Mouse (Mus musculus) kidney, embryonic 15.5 days (tissue): ENCODE measurements at regions not wholly inside any gene's neighbourhood (a gene's known extent, or its start where the extent isn't known, plus 50 kb on each side); places are given as distances from the start of the nearest gene placed in this dataset.

Experiments used
- ATAC-seq: fragments of 200-750 bp; cut with Nextera tagmentation; replicated peaks from 2 replicates; pipeline ENCODE4 v1.8.0; 2017; ENCODE audit warnings: moderate TSS enrichment; ENCODE audit not compliant: low FRiP score
- H3K27ac ChIP-seq: fragments of 300-500 bp; sonication (generic); 2 replicates; pipeline ENCODE4 v1.5.1; 2015; ENCODE audit warnings: mild to moderate bottlenecking, inconsistent platforms
- H3K27me3 ChIP-seq: fragments of 300-500 bp; sonication (generic); 2 replicates; pipeline ENCODE4 v1.6.1; 2015; ENCODE audit warnings: inconsistent platforms
- H3K36me3 ChIP-seq: fragments of 300-500 bp; sonication (generic); 2 replicates; pipeline ENCODE4 v1.6.1; 2015; ENCODE audit warnings: inconsistent platforms
- H3K4me1 ChIP-seq: fragments of 300-500 bp; sonication (generic); 2 replicates; pipeline ENCODE4 v1.6.1; 2015; ENCODE audit warnings: inconsistent platforms
- H3K4me2 ChIP-seq: fragments of 300-500 bp; sonication (generic); 2 replicates; pipeline ENCODE4 v1.6.1; 2015; ENCODE audit warnings: moderate library complexity, mild to moderate bottlenecking, inconsistent platforms
- H3K4me3 ChIP-seq: fragments of 300-500 bp; sonication (generic); replicated peaks from 2 replicates; pipeline ENCODE4 v1.5.1; 2015; ENCODE audit warnings: mild to moderate bottlenecking, inconsistent platforms
- H3K9ac ChIP-seq: fragments of 300-500 bp; sonication (generic); 2 replicates; pipeline ENCODE4 v1.6.1; 2015; ENCODE audit warnings: mild to moderate bottlenecking, inconsistent platforms
- H3K9me3 ChIP-seq: fragments of 300-500 bp; sonication (generic); replicated peaks from 2 replicates; pipeline ENCODE4 v1.6.1; 2016; ENCODE audit warnings: inconsistent platforms
- WGBS: fragments of 180-500 bp; shearing (Covaris S2); methylation state at CpG from one replicate; pipeline ENCODE4 v1.1.7; 2015; ENCODE audit warnings: mixed read lengths; 5-methylcytosine and 5-hydroxymethylcytosine counted together

GRCm38 (mm10) chr8:77988291-77989056 lies 224.6 kb upstream of the Ttc29 start:
- no peak overlapping the region for H3K27ac ChIP-seq
- no peak for ATAC-seq
- 63% methylated on average over 8 of the region's 8 CpGs for WGBS

GRCm38 (mm10) chr8:77991050-77991449 lies 222.0 kb upstream of the Ttc29 start:
- WGBS, result 38% methylated on average over 4 of the region's 4 CpGs
- Histone ChIP-seq H3K36me3 (no peaks in the 10 kb centered on the region), H3K9ac (no peak overlapping the region), H3K4me1 (no peaks in the 10 kb centered on the region), H3K9me3 (no peaks in the 10 kb centered on the region), H3K4me3 (no peak overlapping the region), H3K4me2 (no peak overlapping the region), H3K27me3 (no peaks in the 10 kb centered on the region), H3K27ac (no peak overlapping the region)
- ATAC-seq, result no peak

More at GRCm38 (mm10) chr8:77988291-77989056, 224.6 kb upstream of the Ttc29 start:
- Histone ChIP-seq H3K4me2 (no peak overlapping the region), H3K9me3 (no peaks in the 10 kb centered on the region), H3K36me3 (no peaks in the 10 kb centered on the region), H3K4me1 (no peaks in the 10 kb centered on the region), H3K4me3 (no peak overlapping the region), H3K9ac (no peak overlapping the region), H3K27me3 (no peaks in the 10 kb centered on the region)

GRCm38 (mm10) chr8:78000303-78000702 lies 212.8 kb upstream of the Ttc29 start:
- Histone ChIP-seq H3K4me2 (no peak overlapping the region), H3K27ac (no peak overlapping the region), H3K4me3 (no peak overlapping the region), H3K9me3 (no peaks in the 10 kb centered on the region), H3K27me3 (no peaks in the 10 kb centered on the region), H3K36me3 (no peaks in the 10 kb centered on the region), H3K4me1 (peaks cover 9% of the 10 kb centered on the region; the same call in 1 of the 2 replicates), H3K9ac (no peak overlapping the region)
- no peak for ATAC-seq
- WGBS, result 81% methylated on average over 3 of the region's 3 CpGs

GRCm38 (mm10) chr8:78001656-78002055 lies 211.4 kb upstream of the Ttc29 start:
- Histone ChIP-seq H3K4me3 (no peak overlapping the region), H3K4me2 (no peak overlapping the region), H3K36me3 (no peaks in the 10 kb centered on the region), H3K9me3 (no peaks in the 10 kb centered on the region), H3K9ac (no peak overlapping the region), H3K27ac (no peak overlapping the region), H3K4me1 (peaks cover 9% of the 10 kb centered on the region; the same call in 1 of the 2 replicates), H3K27me3 (no peaks in the 10 kb centered on the region)
- WGBS, result 35% methylated on average over 5 of the region's 5 CpGs
- ATAC-seq, result 0 out of 2 replicates have a peak, but pooled peaks have one; percentile 29

GRCm38 (mm10) chr8:78002071-78002470 lies 211.0 kb upstream of the Ttc29 start:
- Histone ChIP-seq H3K4me2 (no peak overlapping the region), H3K27ac (no peak overlapping the region), H3K36me3 (no peaks in the 10 kb centered on the region), H3K27me3 (no peaks in the 10 kb centered on the region), H3K4me1 (peaks cover 9% of the 10 kb centered on the region; the same call in 1 of the 2 replicates), H3K9ac (no peak overlapping the region), H3K9me3 (no peaks in the 10 kb centered on the region), H3K4me3 (no peak overlapping the region)
- 10% methylated on average over 3 of the region's 3 CpGs for WGBS
- no peak; the same call in 1 of the 2 replicates for ATAC-seq

- Histone ChIP-seq H3K4me3 (no peak overlapping the region), H3K27me3 (no peaks in the 10 kb centered on the region), H3K36me3 (no peaks in the 10 kb centered on the region), H3K9ac (no peak overlapping the region), H3K9me3 (no peaks in the 10 kb centered on the region), H3K4me1 (peaks cover 9% of the 10 kb centered on the region; the same call in 1 of the 2 replicates), H3K4me2 (no peak overlapping the region), H3K27ac (no peak overlapping the region)
- 14% methylated on average over 10 of the region's 10 CpGs for WGBS
- peak; percentile 73; the same call in 1 of the 2 replicates for ATAC-seq
These were observed 209.1 kb upstream of the Ttc29 start for GRCm38 (mm10) chr8:78003888-78004543.

GRCm38 (mm10) chr8:78004891-78005290 lies 208.2 kb upstream of the Ttc29 start:
- Histone ChIP-seq H3K27me3 (no peaks in the 10 kb centered on the region), H3K4me3 (no peak overlapping the region), H3K27ac (0 out of 2 replicates have a peak overlapping the region, but pooled peaks have one; percentile 3), H3K9ac (no peak overlapping the region), H3K9me3 (no peaks in the 10 kb centered on the region), H3K4me2 (no peak overlapping the region), H3K4me1 (peaks cover 9% of the 10 kb centered on the region; the same call in 1 of the 2 replicates), H3K36me3 (no peaks in the 10 kb centered on the region)
- WGBS, result 65% methylated on average over 12 of the region's 12 CpGs
- peak; percentile 62; the same call in 1 of the 2 replicates for ATAC-seq

GRCm38 (mm10) chr8:78013101-78013500 lies 200.0 kb upstream of the Ttc29 start:
- H3K4me2 ChIP-seq, result no peak overlapping the region
- no peak overlapping the region for H3K9ac ChIP-seq
- H3K9me3 ChIP-seq, result no peaks in the 10 kb centered on the region
- no peak overlapping the region for H3K4me3 ChIP-seq
- H3K36me3 ChIP-seq, result no peaks in the 10 kb centered on the region
- H3K27me3 ChIP-seq, result no peaks in the 10 kb centered on the region
- H3K4me1 ChIP-seq, result no peaks in the 10 kb centered on the region
- ATAC-seq, result no peak
- no peak overlapping the region for H3K27ac ChIP-seq

- no peak overlapping the region for H3K4me3 ChIP-seq
- peaks cover 12% of the 10 kb centered on the region for H3K4me1 ChIP-seq
- no peaks in the 10 kb centered on the region for H3K36me3 ChIP-seq
- no peak overlapping the region for H3K4me2 ChIP-seq
- no peak overlapping the region for H3K27ac ChIP-seq
- H3K27me3 ChIP-seq, result no peaks in the 10 kb centered on the region
- ATAC-seq, result no peak
- H3K9ac ChIP-seq, result no peak overlapping the region
- no peaks in the 10 kb centered on the region for H3K9me3 ChIP-seq
- WGBS, result 78% methylated on average over 4 of the region's 4 CpGs
These were observed 194.5 kb upstream of the Ttc29 start for GRCm38 (mm10) chr8:78018430-78019180.

- ATAC-seq, result no peak
- peaks cover 20% of the 10 kb centered on the region for H3K4me1 ChIP-seq
- 50% methylated on average over 2 of the region's 2 CpGs for WGBS
- H3K27ac ChIP-seq, result no peak overlapping the region
- no peak overlapping the region for H3K4me2 ChIP-seq
- H3K36me3 ChIP-seq, result no peaks in the 10 kb centered on the region
- no peak overlapping the region for H3K4me3 ChIP-seq
- no peak overlapping the region for H3K9ac ChIP-seq
- no peaks in the 10 kb centered on the region for H3K9me3 ChIP-seq
- no peaks in the 10 kb centered on the region for H3K27me3 ChIP-seq
These were observed 191.6 kb upstream of the Ttc29 start for GRCm38 (mm10) chr8:78021473-78021872.

- no peak overlapping the region for H3K9ac ChIP-seq
- H3K9me3 ChIP-seq, result no peaks in the 10 kb centered on the region
- 33% methylated on average over 5 of the region's 5 CpGs for WGBS
- peak overlapping the region; percentile 88 for H3K27ac ChIP-seq
- H3K27me3 ChIP-seq, result no peaks in the 10 kb centered on the region
- peaks cover 20% of the 10 kb centered on the region for H3K4me1 ChIP-seq
- H3K4me2 ChIP-seq, result no peak overlapping the region
- H3K4me3 ChIP-seq, result no peak overlapping the region
- no peaks in the 10 kb centered on the region for H3K36me3 ChIP-seq
- no peak for ATAC-seq
These were observed 190.1 kb upstream of the Ttc29 start for GRCm38 (mm10) chr8:78022986-78023385.

- WGBS, result 5% methylated on average over 7 of the region's 7 CpGs
- Histone ChIP-seq H3K9ac (no peak overlapping the region), H3K4me2 (peak overlapping the region; percentile 22; the same call in 1 of the 2 replicates), H3K9me3 (no peaks in the 10 kb centered on the region), H3K27me3 (no peaks in the 10 kb centered on the region), H3K36me3 (no peaks in the 10 kb centered on the region), H3K4me3 (no peak overlapping the region), H3K4me1 (peaks cover 20% of the 10 kb centered on the region), H3K27ac (peak overlapping the region; percentile 88)
- ATAC-seq, result peak; percentile 92
These were observed 189.6 kb upstream of the Ttc29 start for GRCm38 (mm10) chr8:78023467-78023866.
